Mouse (Mus musculus) cerebellum, postnatal 36 days (tissue): ENCODE results near the gene Sdk2.

Source experiments
- DNase-seq, 2 experiments: peaks; one replicate each; pipeline ENCODE4 v3.0.0; 2021 to 2022; ENCODE audit warnings: mixed read lengths in 2 of 2

Sdk2 gene

DNA sequence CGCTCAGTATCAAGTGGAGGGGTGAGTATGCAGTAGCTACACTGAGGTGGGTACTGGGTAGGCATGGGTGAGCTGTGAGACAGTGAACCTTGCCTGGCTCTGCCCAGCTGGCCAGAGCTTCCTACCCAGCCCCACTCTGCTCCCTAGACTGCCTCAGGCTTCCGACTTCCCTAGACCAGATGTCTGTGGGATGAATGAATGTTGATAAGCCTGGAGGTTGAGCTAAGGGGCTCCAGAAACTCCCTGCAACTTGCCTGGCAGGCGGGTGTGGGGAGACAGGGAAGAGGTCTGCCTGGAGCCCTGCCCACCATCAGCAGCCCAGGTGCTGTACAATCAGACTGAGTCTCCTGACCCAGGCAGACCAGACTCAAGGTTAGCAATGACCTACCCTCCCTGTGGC is 139.0 kb downstream of the Sdk2 start:
- no peak for DNase-seq

DNA sequence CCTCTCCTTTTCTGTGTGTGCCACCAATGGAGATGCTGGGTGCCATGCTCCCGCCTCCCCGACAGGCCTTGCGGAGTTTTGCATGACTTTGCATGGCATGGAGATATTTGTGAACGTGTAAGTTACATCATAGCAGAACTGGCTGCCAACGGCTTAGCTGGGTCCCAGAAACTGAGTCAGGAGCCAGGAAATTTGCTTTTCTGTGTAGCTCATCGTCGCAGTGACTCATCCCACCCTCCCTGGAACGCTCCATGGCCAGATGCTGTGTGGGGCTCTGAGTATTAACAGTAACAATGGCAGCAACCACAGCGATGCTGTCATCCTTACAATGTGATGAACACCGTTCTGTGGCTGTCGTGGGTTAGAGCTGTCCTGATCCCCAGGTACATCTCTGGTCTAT is 139.6 kb downstream of the Sdk2 start:
- DNase-seq: no peak

DNA sequence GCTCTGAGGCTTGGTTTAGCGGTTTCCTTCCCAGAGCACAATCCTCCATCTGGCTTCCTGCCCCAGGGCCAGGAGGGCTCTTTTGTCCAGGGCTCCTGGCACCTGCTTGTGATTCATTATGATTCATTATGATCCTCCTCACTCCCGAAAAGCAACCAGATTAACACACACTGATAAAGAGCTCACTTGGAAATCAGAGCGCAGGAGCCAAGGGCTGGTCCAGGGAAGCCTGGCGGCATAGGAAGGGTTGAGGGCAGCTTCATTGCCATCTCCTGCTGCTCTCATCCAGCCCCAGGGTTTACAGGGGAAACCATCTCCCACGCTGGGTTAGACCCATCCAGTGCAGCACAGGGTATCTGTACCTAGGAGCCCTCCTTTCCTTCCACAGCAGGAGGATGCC is 143.7 kb downstream of the Sdk2 start:
- peak; percentile 40 to 52 for DNase-seq

DNA sequence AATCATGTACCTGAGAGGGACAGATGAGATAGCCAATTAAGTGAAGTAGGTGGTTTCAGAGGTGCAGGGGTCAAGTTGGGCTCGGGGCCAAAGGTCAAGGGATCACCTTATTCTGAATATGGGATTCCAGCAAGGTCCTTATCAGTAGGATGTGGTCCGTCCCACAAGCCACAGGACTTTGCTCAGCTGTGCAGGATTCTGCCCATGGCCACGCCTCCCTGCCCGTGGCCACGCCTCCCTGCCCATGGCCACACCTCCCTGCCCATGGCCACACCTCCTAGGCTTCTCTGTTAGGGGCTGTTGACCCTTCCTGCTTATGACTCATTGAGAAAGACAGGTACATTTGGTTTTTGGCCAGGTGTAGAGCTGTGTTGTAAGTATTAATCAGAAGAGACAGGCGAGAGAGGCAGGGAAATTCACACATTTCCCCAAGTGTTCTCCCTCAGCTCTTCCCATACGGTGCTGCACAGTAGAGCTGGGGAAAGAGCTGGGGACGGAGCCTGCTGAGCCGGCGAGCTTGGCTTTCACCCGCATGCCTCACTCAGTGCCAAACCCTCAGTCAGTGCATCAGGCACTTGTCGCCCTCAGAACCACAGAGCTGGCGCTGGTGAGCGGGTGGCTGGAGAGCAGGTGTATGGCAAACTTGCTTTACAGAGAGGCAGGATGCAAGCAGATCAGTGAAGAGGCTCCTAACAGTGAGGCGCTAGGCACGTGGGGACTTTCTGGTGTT is 163.6 kb downstream of the Sdk2 start:
- peak; percentile 42 to 54 for DNase-seq

DNA sequence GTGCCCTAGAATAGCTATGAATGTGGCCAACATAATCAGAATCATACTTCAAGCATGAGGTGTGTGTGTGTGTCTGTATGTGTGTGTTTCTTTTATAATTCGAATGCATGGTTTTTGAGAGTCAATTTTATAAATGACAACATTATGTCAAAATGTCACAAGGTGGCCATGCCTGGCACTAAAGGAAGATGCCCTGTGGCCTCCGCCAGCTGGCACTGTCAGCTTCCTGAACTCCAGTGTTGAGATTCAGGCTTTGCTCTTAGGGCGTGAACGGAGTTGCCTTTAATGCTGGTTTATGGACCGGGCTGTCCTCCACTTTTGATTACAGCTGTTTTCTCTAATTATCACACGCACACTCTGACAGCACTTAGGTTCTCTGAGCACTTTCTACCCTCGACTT is 164.9 kb downstream of the Sdk2 start:
- peak; percentile 38 to 39 for DNase-seq

DNA sequence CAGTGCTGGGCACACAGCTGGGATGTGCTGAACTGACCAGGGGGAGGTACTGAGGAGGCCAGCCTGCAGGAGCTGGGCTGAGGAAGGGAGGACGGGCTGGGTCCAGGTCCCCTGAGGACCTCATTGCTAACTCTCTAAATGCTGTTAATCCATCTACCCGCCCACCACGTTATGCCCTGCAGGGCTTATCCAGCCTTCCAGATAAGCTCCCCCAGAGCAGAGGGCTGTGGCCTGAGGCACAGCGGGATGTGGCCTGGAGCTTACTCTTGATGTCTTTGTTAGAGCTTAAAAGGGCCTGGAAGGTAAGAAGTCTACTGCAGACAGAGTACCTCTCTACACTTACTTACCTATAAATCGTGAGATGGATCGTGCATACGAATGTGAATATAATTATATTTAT is 168.2 kb downstream of the Sdk2 start:
- DNase-seq: no peak

DNA sequence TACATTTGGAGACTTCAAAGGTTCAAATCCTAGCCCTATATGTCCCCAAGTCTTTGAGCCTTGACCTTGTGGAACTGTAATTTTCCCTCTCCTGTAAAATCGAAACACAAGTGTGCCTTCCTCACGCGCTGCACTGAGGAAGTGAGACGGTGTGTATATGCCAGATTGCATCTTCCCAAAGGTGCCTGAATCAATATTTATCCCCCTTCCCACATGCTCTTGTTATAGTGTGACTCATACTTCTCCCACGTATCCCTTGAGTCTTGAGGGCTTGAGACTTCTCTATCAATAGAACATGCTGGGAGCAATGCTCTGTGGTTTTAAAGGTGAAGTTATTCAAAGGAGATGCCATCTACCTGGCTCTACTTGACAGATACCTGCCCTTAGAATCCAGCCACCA is 170.8 kb downstream of the Sdk2 start:
- DNase-seq: no peak

DNA sequence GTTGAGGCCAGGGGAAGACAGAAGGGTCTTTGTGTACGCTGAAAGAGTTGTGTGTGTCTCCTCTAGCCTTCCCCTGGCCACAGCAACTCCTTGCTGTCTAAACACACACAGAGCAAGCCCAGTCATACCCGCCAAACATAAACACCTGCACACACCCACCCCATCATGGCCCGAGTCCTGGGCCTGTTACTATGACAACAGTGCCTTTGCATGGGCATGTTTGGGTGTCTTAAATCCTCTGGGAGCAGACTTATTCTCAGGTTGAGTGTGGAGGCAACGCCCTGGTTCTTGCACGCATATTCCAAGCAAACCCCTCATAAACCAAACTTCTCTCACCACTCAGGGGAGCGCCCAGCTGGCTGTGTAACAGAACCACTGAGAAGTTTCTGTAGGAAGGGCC is 173.9 kb downstream of the Sdk2 start:
- no peak for DNase-seq

DNA sequence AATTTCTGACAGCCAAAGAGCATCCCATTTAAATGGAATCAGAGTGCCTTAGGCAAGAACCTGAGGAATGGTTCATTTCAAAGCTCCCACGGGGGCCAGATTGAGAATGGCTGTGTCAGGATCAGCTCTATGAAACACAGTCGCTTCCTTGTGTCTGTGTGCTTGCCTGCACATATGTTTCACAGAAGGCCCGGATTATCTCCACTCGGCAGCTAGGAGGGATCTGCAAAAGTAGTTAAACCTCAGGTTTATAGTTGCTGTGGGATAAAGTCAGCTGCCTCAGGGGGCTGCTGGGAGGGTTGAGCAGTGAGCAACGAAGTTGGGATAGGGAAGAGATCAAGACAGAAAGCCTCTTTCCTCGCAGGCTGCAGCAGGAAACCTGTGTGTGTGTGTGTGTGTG is 174.8 kb downstream of the Sdk2 start:
- DNase-seq: no peak

DNA sequence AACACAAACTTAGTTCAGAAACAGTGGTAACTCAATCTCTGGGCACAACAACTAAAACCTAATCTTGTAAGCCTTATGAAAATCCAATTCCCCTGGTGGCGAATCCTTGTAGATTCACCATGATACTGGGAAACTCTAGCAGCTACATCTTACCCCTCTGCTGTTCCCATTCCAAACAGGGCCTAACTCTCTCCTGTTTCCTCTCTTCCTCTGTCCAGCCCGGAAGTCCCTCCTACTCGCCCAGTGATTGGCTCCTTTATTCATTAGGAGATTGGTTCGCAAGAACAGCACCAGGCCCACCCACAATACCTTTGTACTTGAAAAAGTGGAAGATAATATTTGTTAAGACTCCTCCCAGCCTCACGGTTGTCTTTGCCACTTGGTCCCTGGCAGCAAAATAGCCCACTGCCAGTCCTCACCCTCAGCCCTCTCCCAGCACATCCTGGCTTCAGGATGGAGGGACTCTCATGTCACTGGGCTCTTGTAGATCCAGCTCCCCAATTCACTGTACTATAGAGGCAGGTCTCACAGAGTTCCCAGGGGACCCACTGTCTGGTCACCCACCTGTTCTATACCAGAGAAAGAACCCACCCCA is 178.6 kb downstream of the Sdk2 start:
- no peak for DNase-seq

DNA sequence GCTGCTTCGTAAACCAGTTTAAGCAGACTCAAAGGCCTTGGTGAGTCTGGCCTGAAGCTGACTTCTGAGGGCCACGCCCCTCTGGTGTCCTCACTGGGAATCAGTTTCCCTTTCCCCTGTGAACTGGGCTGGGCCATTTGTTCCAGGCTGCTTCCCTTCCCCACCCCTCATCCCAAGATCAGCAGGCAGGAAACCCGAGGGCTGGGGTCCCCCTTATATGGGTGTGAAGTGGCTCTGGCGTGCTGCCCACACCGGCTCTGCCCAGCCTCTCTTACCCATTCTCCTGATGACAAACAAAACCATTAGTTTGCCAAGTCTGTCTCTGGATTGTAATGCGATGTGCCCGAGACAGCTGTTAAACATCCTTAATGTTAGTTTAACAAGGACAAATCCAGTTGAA is 180.5 kb downstream of the Sdk2 start:
- no peak for DNase-seq

DNA sequence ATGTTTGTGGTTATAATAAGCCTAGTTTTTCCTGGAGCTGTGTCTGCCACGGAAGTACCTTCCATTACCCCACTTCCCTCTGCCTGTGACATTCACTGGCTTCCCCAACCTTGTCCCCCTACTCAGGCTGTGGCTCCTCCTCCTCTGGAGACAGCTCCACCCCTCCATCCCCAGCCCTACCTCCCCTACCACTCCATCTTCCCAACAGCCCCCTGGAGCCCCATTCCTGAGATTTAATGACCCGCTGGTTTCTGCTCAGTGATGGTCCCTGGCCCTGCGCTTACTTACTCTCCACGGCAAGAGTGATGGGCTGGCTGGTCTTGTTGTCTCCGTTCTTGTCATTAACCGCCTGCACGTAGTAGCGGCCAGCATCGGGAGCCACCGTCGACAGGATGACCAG is 181.9 kb downstream of the Sdk2 start:
- no peak for DNase-seq

DNA sequence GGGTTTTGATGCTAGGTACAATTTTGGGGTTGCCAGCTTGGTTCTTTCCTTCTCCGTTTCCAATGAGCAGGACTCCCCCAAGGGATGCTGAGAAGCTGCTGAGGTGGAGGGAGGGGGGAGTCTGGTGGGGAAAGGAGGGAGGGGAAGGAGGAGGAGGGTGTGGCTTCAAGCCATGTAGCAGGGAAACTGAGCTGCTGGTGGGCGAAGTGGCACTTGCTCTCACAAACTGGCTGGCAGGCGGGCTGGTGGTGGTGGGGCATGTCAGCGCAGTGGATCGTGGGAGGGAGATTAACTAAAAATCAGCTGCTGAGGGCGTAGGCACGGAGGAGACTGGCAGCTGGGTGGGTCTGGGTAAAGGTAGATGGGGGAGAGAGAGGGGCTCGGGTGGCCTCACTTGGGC is 183.8 kb downstream of the Sdk2 start:
- DNase-seq: no peak

DNA sequence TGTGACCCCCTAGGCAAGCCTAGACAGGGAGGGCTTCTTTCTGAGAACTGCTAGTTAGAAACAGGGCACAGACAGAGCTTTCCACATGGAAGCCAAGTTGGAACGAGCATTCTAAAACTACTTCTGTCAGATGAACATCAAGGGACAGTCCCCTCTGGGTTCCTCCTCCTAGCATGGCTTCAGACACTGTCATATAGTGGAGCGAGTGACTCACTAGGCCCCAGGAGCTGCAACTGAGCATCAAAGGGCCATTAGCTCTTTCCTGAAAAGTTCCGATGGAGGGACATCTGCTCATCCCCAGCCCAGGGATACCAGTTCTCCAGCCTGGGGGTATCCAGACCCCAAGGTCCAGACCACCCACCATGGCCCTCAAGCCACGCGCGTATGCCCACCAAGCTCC is 185.0 kb downstream of the Sdk2 start:
- no peak for DNase-seq

DNA sequence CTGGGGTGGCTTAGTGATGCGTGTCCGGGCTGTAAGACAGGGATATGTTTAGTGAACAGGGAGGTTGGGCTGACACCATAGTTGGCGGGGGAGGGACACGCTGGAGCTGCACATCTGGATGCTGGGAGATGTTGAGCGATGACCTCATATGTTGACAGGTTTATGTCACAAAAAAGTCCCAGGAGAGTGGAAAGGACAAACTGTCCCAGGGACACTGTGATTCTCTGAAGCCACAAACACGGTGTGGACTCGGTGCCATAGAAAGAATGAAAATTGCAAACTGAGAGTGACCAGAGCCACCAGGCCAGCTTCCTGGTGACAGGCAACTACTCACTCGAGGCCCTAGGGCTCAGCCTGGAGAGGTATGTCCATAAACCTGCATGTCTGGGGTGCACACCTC is 199.8 kb downstream of the Sdk2 start:
- no peak for DNase-seq

DNA sequence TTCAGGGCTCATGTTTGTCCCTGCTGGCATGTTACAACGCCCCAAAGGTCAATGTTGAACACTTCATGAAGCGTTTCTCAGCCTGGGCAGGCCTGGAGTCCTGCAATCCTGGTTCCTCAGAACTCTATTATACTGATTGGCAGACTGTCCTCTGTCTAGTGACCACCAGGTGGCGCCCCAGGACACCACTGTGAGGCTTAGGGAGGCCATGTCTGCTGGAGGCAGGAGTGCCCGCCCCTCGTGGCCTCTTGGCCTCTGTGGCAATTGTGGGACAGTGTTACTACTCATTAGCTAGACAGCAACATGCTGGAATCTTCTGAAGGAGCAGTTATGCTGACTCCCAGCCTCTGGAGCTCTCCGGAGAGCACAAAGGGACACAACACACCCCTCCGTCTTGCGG is 201.2 kb downstream of the Sdk2 start:
- DNase-seq: peak; percentile 85 to 86

DNA sequence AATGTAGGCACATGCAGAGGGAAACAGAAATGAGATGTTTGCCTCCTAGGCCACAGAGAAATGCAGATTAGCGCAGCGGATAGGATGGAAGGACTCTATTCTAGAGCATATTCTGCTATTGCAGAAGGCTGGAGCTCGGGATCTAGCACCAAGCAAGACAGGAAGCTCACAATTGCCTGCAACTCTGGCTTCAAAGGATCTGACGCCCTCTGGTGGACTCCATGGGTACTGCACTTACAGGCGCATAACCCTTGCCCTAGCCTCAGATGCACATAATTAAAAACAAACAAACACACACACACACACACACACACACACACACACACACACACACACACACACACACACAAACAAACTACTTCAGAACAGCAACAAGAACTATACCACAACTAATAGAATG is 203.4 kb downstream of the Sdk2 start:
- DNase-seq: no peak

DNA sequence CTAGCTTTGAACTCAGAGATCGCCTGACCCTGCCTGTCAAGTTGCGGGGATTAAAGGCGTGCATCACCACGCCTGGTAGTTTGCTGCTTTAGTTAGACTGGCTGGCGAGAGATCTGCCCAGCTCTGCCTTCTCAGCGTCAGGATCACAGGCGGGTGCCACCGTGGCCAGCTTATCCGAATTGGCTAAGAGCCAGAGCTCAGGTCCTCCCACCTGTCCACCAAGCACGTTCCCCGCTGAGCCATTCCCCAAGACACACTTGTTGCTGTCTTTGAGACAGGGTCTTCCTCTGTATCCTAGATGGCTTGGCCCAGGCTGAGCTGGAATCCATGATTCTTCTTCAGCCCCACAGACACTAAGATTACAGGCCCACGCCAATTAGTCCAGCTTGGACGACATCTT is 211.2 kb downstream of the Sdk2 start:
- no peak for DNase-seq

DNA sequence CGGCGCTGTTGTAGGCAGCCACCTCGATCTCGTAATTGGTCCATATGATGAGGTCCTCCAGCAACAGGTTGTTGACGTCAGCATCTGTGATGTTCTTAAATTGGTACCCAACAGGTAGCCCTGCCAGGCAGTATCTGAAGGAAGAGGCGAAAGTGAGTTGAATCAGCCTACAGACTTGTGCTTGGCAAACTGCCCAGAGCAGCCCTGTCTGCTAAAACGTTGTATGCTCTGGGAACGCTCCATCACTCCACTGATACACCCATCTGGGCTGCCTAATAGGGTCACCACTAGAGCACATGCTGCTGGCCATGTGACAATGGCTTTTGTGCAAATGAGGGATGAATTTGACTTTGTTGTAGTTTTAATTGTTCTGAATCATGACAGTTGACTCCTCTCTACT is 215.1 kb downstream of the Sdk2 start:
- no peak for DNase-seq

DNA sequence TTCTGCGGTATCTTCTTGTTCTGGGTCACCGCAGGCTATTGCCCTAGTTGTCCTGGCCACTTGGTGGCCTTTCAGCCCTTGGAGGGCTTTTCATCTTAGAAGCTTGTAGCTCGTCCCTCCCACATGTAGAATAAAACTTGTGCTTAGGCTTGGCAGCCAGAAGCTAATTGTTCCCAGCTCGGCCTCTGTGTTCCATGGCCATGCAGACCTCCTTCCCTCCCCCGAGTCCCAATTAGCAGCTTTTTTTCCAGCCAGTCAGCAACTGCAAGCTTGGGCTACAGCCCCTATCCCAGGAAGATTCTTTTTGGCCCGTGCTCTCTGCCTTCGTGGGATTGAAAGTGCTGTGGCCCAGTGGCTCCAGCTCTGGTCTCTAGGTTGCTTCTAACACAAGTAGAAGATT is 217.5 kb downstream of the Sdk2 start:
- no peak for DNase-seq

DNA sequence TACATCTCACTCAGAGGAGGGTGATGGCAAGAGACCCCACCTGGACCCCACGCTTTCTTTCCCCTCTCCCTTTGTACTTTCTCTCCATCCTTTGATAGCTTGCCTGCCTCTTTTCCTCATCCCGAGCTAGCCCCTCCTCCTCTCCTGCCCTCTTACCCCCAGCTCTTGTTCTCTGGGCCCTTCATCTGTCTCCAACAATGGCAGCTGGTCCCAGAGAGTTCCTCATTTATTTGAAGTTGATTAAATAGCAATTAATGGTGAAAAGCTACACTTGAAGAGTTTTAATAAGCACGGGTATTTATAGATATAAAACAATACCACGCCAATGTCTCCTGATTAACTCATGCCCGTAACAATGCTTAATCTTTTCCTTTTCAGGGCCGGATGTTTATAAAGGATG is 222.9 kb downstream of the Sdk2 start:
- DNase-seq: no peak

DNA sequence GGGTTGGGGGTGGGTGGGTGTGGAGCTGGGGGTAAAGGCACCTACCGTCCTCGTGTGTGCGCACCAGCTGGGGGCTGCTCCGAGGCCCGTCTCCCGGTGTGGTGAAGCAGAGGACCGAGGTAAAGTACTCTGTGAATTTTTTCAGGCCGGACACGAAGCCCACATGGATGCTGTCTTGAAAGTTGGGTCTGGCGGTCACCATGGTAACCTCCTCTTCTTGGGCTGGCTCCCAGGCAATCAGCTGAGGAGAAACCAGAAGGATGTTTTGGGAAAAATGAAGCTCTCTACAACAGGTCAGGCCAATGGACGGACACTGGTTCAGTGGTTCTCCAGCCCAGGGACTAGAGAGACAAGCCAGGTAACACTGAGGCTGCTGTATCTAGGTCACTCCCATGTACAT is 224.0 kb downstream of the Sdk2 start:
- DNase-seq: no peak

DNA sequence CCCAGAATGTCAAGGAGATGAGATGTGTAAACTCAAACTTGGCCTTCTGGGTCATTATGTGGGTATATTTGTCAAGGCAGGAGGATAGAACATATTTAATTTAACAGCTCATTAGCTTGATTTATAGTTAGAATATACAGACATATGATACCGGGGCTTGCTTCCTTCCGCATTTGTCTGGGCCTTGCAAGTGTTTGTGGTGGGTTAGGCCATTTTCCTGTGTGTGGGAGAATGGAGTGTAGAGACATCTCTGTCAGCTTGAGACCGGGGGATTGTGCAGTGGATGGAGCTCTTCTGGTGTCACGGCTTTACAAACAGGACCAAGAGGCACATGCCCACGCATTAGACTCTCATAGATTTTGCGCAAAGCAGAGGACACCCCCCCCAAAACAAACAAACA is 235.2 kb downstream of the Sdk2 start:
- DNase-seq: no peak

DNA sequence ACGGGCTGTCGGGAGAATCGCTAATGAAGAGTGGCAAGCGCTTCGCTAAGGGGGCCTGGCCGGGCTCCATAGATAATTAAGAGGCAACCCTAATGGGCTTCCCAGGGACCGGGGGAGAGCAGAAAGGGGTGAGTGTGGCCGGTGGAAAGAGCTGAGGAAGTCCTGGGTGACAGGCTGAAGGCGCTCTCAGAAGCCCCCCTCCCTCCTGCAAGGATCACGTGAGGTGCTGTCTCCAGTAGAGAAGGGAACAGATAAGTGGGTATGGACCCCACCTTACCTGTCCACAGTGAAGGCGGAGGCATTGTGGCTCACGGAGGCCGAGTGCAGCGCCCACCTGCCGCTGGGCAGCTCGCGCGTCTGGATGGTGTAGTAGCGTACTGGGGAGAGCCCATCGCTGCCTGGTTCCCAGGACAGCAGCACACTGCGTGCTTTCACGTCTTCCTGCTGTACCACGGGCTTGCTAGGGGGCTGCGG is 238.7 kb downstream of the Sdk2 start:
- DNase-seq: no peak

DNA sequence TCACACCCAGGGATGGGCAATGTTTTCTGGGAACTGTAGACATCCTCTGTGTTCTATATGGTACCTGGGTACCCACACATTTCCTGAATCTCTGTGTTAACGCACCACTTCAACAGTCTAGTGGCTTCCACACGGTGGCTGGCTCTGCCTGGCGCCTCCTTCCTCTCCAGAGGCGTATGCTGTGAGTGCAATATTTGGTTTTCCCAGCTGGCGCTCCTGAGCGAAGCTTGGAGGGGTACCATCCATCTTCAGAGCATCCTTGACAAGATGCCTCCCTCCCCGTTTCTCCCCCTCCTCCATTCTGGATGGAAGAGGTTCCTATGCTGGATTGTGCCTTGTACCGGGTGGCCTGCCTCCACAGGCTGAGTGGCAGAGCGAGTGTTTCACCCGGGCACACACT is 246.8 kb downstream of the Sdk2 start:
- DNase-seq: no peak
